Mouse (Mus musculus): ENCODE measurements around the gene C130079G13Rik.

- TF ChIP-seq CTCF (IDR thresholded peaks at IDR 0.05; ENCODE audit: low read depth, low read length) (no peak), POLR2A (IDR thresholded peaks at IDR 0.05; ENCODE audit: insufficient read depth, low read length) (no peak)
Observed at GRCm38 (mm10) chr3:59934621-59935020, 9.6 kb downstream of the C130079G13Rik start.

All from ES-Bruce4 (cell line).